ENCODE assay signal across 33 mouse cellular contexts in genomic region chr7:107602505-107602904, GRCm38 (mm10). TPM values are rescaled to one million over a fixed set of nuclear protein-coding genes. Genes with fewer than 3 reads are reported as not detected.
A peak's percentile ranks its signal among the peaks of the same experiment; 100 is the strongest.
DNase-seq lines count a peak whose midpoint lies in the region; ATAC-seq and TF ChIP-seq lines count a peak whose summit lies in the region.
"Had no signal": no experiment of that assay in that cellular context is flagged by ENCODE, and none has a peak within 500 bp of the region (broad histone marks: within the 10 kb centered on the region; RNA-seq: fewer than 3 reads in every experiment).

No protein-coding gene starts in this region.

- intact Hi-C loops in gastrocnemius, adult 2 months (cut with DNase I): no loop called here

- no peak overlapping the region for H3K4me2 ChIP-seq in kidney, embryonic 14.5 days (replicated peaks; ENCODE audit: low read depth, low read length)
- H3K4me2 ChIP-seq in kidney, embryonic 16.5 days (replicated peaks; ENCODE audit: low read depth, low read length): no peak overlapping the region
- H3K4me2 ChIP-seq: embryonic facial prominence, embryonic 12.5 days; embryonic facial prominence, embryonic 15.5 days; heart, embryonic 13.5 days; hindbrain, embryonic 14.5 days had no signal

- H3K4me3 ChIP-seq in gastrocnemius, adult 2 months: no peak overlapping the region
- no peak overlapping the region for H3K4me3 ChIP-seq in kidney, embryonic 14.5 days (ENCODE audit: low read length)
- H3K4me3 ChIP-seq in kidney, embryonic 16.5 days (ENCODE audit: low read length): no peak overlapping the region
- H3K4me3 ChIP-seq: embryonic facial prominence, embryonic 12.5 days; embryonic facial prominence, embryonic 15.5 days; heart, embryonic 13.5 days had no signal

- no peaks in the 10 kb centered on the region for H3K9me3 ChIP-seq in kidney, embryonic 14.5 days (ENCODE audit: control insufficient read depth, low read length)
- H3K9me3 ChIP-seq in kidney, embryonic 16.5 days (ENCODE audit: low read length): no peaks in the 10 kb centered on the region
- H3K9me3 ChIP-seq: embryonic facial prominence, embryonic 12.5 days; embryonic facial prominence, embryonic 15.5 days; heart, embryonic 13.5 days had no signal

- H3K27me3 ChIP-seq in kidney, embryonic 14.5 days (ENCODE audit: control insufficient read depth, insufficient read depth, low read length): no peaks in the 10 kb centered on the region
- no peaks in the 10 kb centered on the region for H3K27me3 ChIP-seq in kidney, embryonic 16.5 days (ENCODE audit: insufficient read depth, low read length)
- H3K27me3 ChIP-seq: embryonic facial prominence, embryonic 12.5 days; embryonic facial prominence, embryonic 15.5 days; heart, embryonic 13.5 days had no signal

- DNase-seq in gastrocnemius, adult 2 months: no peak
- no peak for DNase-seq in gastrocnemius, adult 8-10 months (ENCODE audit: low spot score in 2 of 2)
- peak; percentile 6 to 31 for DNase-seq in kidney, adult 8-10 months
- DNase-seq in kidney, postnatal 25 days: no peak
- peak; percentile 48 for DNase-seq in retina, postnatal 1 day
- no peak for DNase-seq in retina, embryonic 14.5 days (ENCODE audit: low spot score)
- DNase-seq: adrenal gland, adult 2 months; adrenal gland, postnatal 14 days; cerebellum, adult 11 months; cerebellum, adult 2 months; cerebellum, adult 9-11 months; cerebellum, postnatal 25 days; forebrain, postnatal 0 days; heart, adult 18-20 months; heart, postnatal 14 days; heart, postnatal 4 days had no signal

- H3K4me1 ChIP-seq in kidney, embryonic 14.5 days (ENCODE audit: control insufficient read depth, insufficient read depth, low read length): no peaks in the 10 kb centered on the region
- no peaks in the 10 kb centered on the region for H3K4me1 ChIP-seq in kidney, embryonic 16.5 days (ENCODE audit: insufficient read depth, low read length)
- H3K4me1 ChIP-seq: embryonic facial prominence, embryonic 12.5 days; embryonic facial prominence, embryonic 15.5 days had no signal

- no peak overlapping the region for H3K9ac ChIP-seq in kidney, embryonic 14.5 days (ENCODE audit: low read depth, low read length)
- H3K9ac ChIP-seq in kidney, embryonic 16.5 days (replicated peaks; ENCODE audit: low read length): no peak overlapping the region
- H3K9ac ChIP-seq: embryonic facial prominence, embryonic 12.5 days; embryonic facial prominence, embryonic 15.5 days; forebrain, postnatal 0 days; heart, embryonic 13.5 days; hindbrain, embryonic 14.5 days had no signal

- H3K27ac ChIP-seq in gastrocnemius, adult 2 months: peak overlapping the region; percentile 40; the same call in 1 of the 2 replicates
- no peak overlapping the region for H3K27ac ChIP-seq in kidney, embryonic 14.5 days (ENCODE audit: low read depth, low read length)
- H3K27ac ChIP-seq in kidney, embryonic 16.5 days (ENCODE audit: low read length): no peak overlapping the region
- H3K27ac ChIP-seq: embryonic facial prominence, embryonic 12.5 days; embryonic facial prominence, embryonic 15.5 days; heart, embryonic 13.5 days; hindbrain, embryonic 14.5 days; hindbrain, postnatal 0 days had no signal

- TF ChIP-seq CTCF in gastrocnemius, adult 2 months (IDR thresholded peaks at IDR 0.05): no peak

- no peak for ATAC-seq in kidney, embryonic 14.5 days (ENCODE audit: low FRiP score, low TSS enrichment)
- ATAC-seq in kidney, embryonic 16.5 days (ENCODE audit: low FRiP score, low TSS enrichment): 0 out of 2 replicates have a peak, but pooled peaks have one; percentile 49
- ATAC-seq: forebrain, embryonic 14.5 days; forebrain, postnatal 0 days; hindbrain, postnatal 0 days had no signal

- no peaks in the 10 kb centered on the region for H3K36me3 ChIP-seq in kidney, embryonic 14.5 days (ENCODE audit: control insufficient read depth, insufficient read depth, low read length)
- no peaks in the 10 kb centered on the region for H3K36me3 ChIP-seq in kidney, embryonic 16.5 days (ENCODE audit: insufficient read depth, low read length)
- H3K36me3 ChIP-seq: embryonic facial prominence, embryonic 12.5 days; embryonic facial prominence, embryonic 15.5 days; heart, embryonic 13.5 days had no signal

- WGBS in kidney, embryonic 14.5 days: 70% methylated on average over 4 of the region's 4 CpGs
- WGBS in kidney, embryonic 16.5 days: 61% methylated on average over 4 of the region's 4 CpGs

RNA-seq across cellular contexts. Expression of gene Ppfibp2, which starts 7.5 kb away (rescaled TPM):
- total RNA-seq in gastrocnemius, adult 2 months (2021): 10 to 100 TPM; 10.6 to 19.0 TPM
- 10 to 100 TPM; 10.6 to 13.0 (median 12.0) TPM for total RNA-seq in gastrocnemius, adult 8-10 months (2022)
- 4.4 and 5.9 TPM in 2 replicates for polyA plus RNA-seq in kidney, embryonic 14.5 days (2014; fragmentation: Nextera tagmentation; extraction: Ambion mirVana)
- 6.4 and 7.1 TPM in 2 replicates for polyA plus RNA-seq in kidney, embryonic 16.5 days (2015; fragmentation: Nextera tagmentation; extraction: Ambion mirVana)
- total RNA-seq: MEL had no signal

RNA-seq across cellular contexts. Expression of gene 5330417H12Rik, which starts 22.5 kb away (rescaled TPM):
- not detected for total RNA-seq in gastrocnemius, adult 2 months (2021)
- not detected for total RNA-seq in gastrocnemius, adult 8-10 months (2022)
- polyA plus RNA-seq in kidney, embryonic 14.5 days (2014; fragmentation: Nextera tagmentation; extraction: Ambion mirVana): not detected in 2 replicates
- not detected in 2 replicates for polyA plus RNA-seq in kidney, embryonic 16.5 days (2015; fragmentation: Nextera tagmentation; extraction: Ambion mirVana)
- total RNA-seq: adrenal gland, adult 2 months; adrenal gland, postnatal 14 days; adrenal gland, postnatal 4 days; common myeloid progenitor, adult 5-6 weeks; forebrain, postnatal 0 days; gastrocnemius, postnatal 14 days; gastrocnemius, postnatal 4 days; heart, adult 18-20 months; heart, postnatal 14 days; heart, postnatal 4 days; hindbrain, postnatal 0 days; MEL had no signal
- polyA plus RNA-seq: adrenal gland, adult 2 months; cerebellum, adult 2 months; forebrain, embryonic 11.5 days; forebrain, embryonic 14.5 days; forebrain, postnatal 0 days; frontal cortex, adult 2 months; heart, embryonic 13.5 days; heart, embryonic 16.5 days; hindbrain, embryonic 11.5 days; hindbrain, embryonic 14.5 days; hindbrain, postnatal 0 days had no signal

RNA-seq across cellular contexts. Expression of gene Olfml1, which starts 35.3 kb away (rescaled TPM):
- 1 to 10 TPM; 2.0 to 2.6 TPM for total RNA-seq in gastrocnemius, adult 2 months (2021)
- total RNA-seq in gastrocnemius, adult 8-10 months (2022): 1 to 10 TPM in 3 of 4 experiments, under 1 TPM in 1; 0.60 to 2.0 (median 1.6) TPM
- polyA plus RNA-seq in kidney, embryonic 14.5 days (2014; fragmentation: Nextera tagmentation; extraction: Ambion mirVana): 17.5 and 24.8 TPM in 2 replicates
- polyA plus RNA-seq in kidney, embryonic 16.5 days (2015; fragmentation: Nextera tagmentation; extraction: Ambion mirVana): 24.3 and 26.4 TPM in 2 replicates
- total RNA-seq: common myeloid progenitor, adult 5-6 weeks; MEL had no signal

Comparison
In these comparisons a context has a peak if more than half of its experiments do, and no peak if none do; other contexts are left out.
1. DNase-seq: peak in kidney, adult 8-10 months (2 of 2) and retina, postnatal 1 day (single experiment); none in gastrocnemius, adult 2 months (single experiment), gastrocnemius, adult 8-10 months (0 of 2), kidney, postnatal 25 days (0 of 2) and retina, embryonic 14.5 days (single experiment).